Mouse (Mus musculus) liver, postnatal 0 days (tissue): ENCODE results near the gene Usp45.

Experiments
- CTCF ChIP-seq: sonication (generic); IDR thresholded peaks from 2 replicates; pipeline ENCODE4 v1.5.1; 2016; ENCODE audit warnings: antibody characterized with exemption, low read depth
- EP300 ChIP-seq: IDR thresholded peaks from 2 replicates; pipeline ENCODE4 v1.6.1; 2016; ENCODE audit warnings: antibody characterized with exemption, low read depth, mild to moderate bottlenecking

DNA sequence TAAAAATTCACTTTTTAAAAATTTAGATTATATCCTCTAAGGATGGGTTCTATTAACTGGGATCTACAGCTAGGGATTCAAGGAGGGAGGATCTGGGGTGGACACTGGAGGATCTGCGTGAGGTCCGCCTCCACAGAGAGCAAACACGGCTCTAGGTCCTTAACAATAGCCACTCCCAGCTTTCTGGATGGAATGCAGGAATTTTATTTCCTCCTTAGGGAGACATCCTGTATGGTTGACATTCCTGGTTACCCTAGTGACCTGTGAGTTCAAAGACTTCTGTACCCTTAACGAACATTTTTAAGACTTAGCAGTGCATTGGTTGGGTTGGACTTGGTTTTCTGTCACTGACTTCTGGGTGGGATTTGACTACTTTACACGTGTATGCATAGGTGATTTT, 21.2 kb upstream of the Usp45 start:
- TF ChIP-seq EP300 (no peak), CTCF (no peak)
